ENCODE assay signal across 8 mouse cellular contexts in genomic region chr8:3219921-3220411, GRCm38 (mm10). TPM values are rescaled to one million over a fixed set of nuclear protein-coding genes. Genes with fewer than 3 reads are reported as not detected.
A peak's percentile ranks its signal among the peaks of the same experiment; 100 is the strongest.
DNase-seq lines count a peak whose midpoint lies in the region; ATAC-seq and TF ChIP-seq lines count a peak whose summit lies in the region.

No protein-coding gene starts in this region.

- no peaks in the 10 kb centered on the region for H3K27me3 ChIP-seq in kidney, embryonic 16.5 days (ENCODE audit: insufficient read depth, low read length)
- no peaks in the 10 kb centered on the region for H3K27me3 ChIP-seq in embryonic facial prominence, embryonic 10.5 days (replicated peaks; ENCODE audit: low read depth, poor library complexity, severe bottlenecking)
- H3K27me3 ChIP-seq in hindbrain, embryonic 10.5 days (ENCODE audit: insufficient read depth, poor library complexity, severe bottlenecking), result no peaks in the 10 kb centered on the region
- H3K27me3 ChIP-seq in liver, postnatal 0 days (ENCODE audit: insufficient read depth, low read length), result no peaks in the 10 kb centered on the region

- TF ChIP-seq CTCF in liver, postnatal 0 days (IDR thresholded peaks at IDR 0.05; ENCODE audit: low read depth), result no peak

- H3K36me3 ChIP-seq in kidney, embryonic 16.5 days (ENCODE audit: insufficient read depth, low read length), result no peaks in the 10 kb centered on the region
- H3K36me3 ChIP-seq in embryonic facial prominence, embryonic 10.5 days (replicated peaks), result no peaks in the 10 kb centered on the region
- no peaks in the 10 kb centered on the region for H3K36me3 ChIP-seq in hindbrain, embryonic 10.5 days
- H3K36me3 ChIP-seq in liver, postnatal 0 days (replicated peaks; ENCODE audit: insufficient read depth, low read length), result no peaks in the 10 kb centered on the region

- no peak for TF ChIP-seq EP300 in liver, postnatal 0 days (IDR thresholded peaks at IDR 0.05; ENCODE audit: low read depth)

- H3K27ac ChIP-seq in kidney, embryonic 16.5 days (ENCODE audit: low read length), result peak overlapping the region; percentile 89; the same call in 1 of the 2 replicates
- peak overlapping the region; percentile 92 for H3K27ac ChIP-seq in embryonic facial prominence, embryonic 10.5 days (replicated peaks)
- H3K27ac ChIP-seq in hindbrain, embryonic 10.5 days, result peak overlapping the region; percentile 93; the same call in 1 of the 2 replicates
- H3K27ac ChIP-seq in liver, postnatal 0 days (ENCODE audit: low read depth), result peak overlapping the region; percentile 83

- DNase-seq in kidney, postnatal 36 days, result no peak
- no peak for DNase-seq in embryonic facial prominence, embryonic 10.5 days (ENCODE audit: low spot score)
- DNase-seq in hindbrain, embryonic 10.5 days (ENCODE audit: low spot score), result no peak
- no peak for DNase-seq in liver, postnatal 0 days
- DNase-seq in frontal cortex, postnatal 10 days (ENCODE audit: low spot score in 2 of 2), result no peak
- no peak for DNase-seq in layer of hippocampus, postnatal 36 days
- DNase-seq in ovary, adult 18-20 months (ENCODE audit: low spot score), result no peak

- H3K4me2 ChIP-seq in kidney, embryonic 16.5 days (replicated peaks; ENCODE audit: low read depth, low read length), result peak overlapping the region; percentile 85
- peak overlapping the region; percentile 72 for H3K4me2 ChIP-seq in liver, postnatal 0 days (ENCODE audit: low read depth, low read length)

- no peaks in the 10 kb centered on the region for H3K9me3 ChIP-seq in kidney, embryonic 16.5 days (ENCODE audit: low read length)
- 0 out of 2 replicates have a peak, but pooled peaks cover 2% of the 10 kb centered on the region for H3K9me3 ChIP-seq in embryonic facial prominence, embryonic 10.5 days
- no peaks in the 10 kb centered on the region for H3K9me3 ChIP-seq in hindbrain, embryonic 10.5 days
- no peaks in the 10 kb centered on the region for H3K9me3 ChIP-seq in liver, postnatal 0 days (ENCODE audit: low read length)

- H3K4me1 ChIP-seq in kidney, embryonic 16.5 days (ENCODE audit: insufficient read depth, low read length), result peaks cover 53% of the 10 kb centered on the region
- H3K4me1 ChIP-seq in embryonic facial prominence, embryonic 10.5 days, result peaks cover 36% of the 10 kb centered on the region
- H3K4me1 ChIP-seq in hindbrain, embryonic 10.5 days (replicated peaks), result peaks cover 22% of the 10 kb centered on the region
- peaks cover 58% of the 10 kb centered on the region for H3K4me1 ChIP-seq in liver, postnatal 0 days (ENCODE audit: insufficient read depth)

- no peak overlapping the region for H3K9ac ChIP-seq in kidney, embryonic 16.5 days (replicated peaks; ENCODE audit: low read length)
- no peak overlapping the region for H3K9ac ChIP-seq in liver, postnatal 0 days (replicated peaks)

- WGBS in kidney, embryonic 16.5 days, result 66% methylated on average over 12 of the region's 12 CpGs
- 91% methylated on average over 12 of the region's 12 CpGs for WGBS in embryonic facial prominence, embryonic 10.5 days
- WGBS in hindbrain, embryonic 10.5 days, result 91% methylated on average over 12 of the region's 12 CpGs
- 73% methylated on average over 12 of the region's 12 CpGs for WGBS in liver, postnatal 0 days (ENCODE audit: insufficient replicate concordance)

- no peak for ATAC-seq in kidney, embryonic 16.5 days (ENCODE audit: low FRiP score, low TSS enrichment)
- ATAC-seq in liver, postnatal 0 days, result no peak

- no peak overlapping the region for H3K4me3 ChIP-seq in kidney, embryonic 16.5 days (ENCODE audit: low read length)
- peak overlapping the region; percentile 66; the same call in 1 of the 2 replicates for H3K4me3 ChIP-seq in embryonic facial prominence, embryonic 10.5 days
- H3K4me3 ChIP-seq in hindbrain, embryonic 10.5 days, result no peak overlapping the region
- peak overlapping the region; percentile 39; the same call in 1 of the 2 replicates for H3K4me3 ChIP-seq in liver, postnatal 0 days (ENCODE audit: low read depth, low read length)

RNA-seq across cellular contexts. Expression of gene Insr, which starts 59.5 kb away (rescaled TPM):
- 41.0 and 41.4 TPM in 2 replicates for polyA plus RNA-seq in kidney, embryonic 16.5 days (2015; fragmentation: Nextera tagmentation; extraction: Ambion mirVana)
- polyA plus RNA-seq in embryonic facial prominence, embryonic 10.5 days (2016; fragmentation: Nextera tagmentation; extraction: Ambion mirVana), result 24.3 and 26.1 TPM in 2 replicates
- 28.1 and 30.4 TPM in 2 replicates for polyA plus RNA-seq in hindbrain, embryonic 10.5 days (2016; fragmentation: Nextera tagmentation; extraction: Ambion mirVana)
- 28.9 and 31.3 TPM in 2 replicates for polyA plus RNA-seq in liver, postnatal 0 days (2015; fragmentation: Nextera tagmentation; extraction: Ambion mirVana)
- 10 to 100 TPM; 46.9 to 50.3 TPM for total RNA-seq in layer of hippocampus, postnatal 36 days (2021)

Comparison
In these comparisons a context has a peak if more than half of its experiments do, and no peak if none do; other contexts are left out.
1. H3K4me3 ChIP-seq: peak in embryonic facial prominence, embryonic 10.5 days (single experiment) and liver, postnatal 0 days (single experiment); none in kidney, embryonic 16.5 days (single experiment) and hindbrain, embryonic 10.5 days (single experiment).
2. Peak in every context shown above with its lines, with median percentiles within 50 percentile points of each other: H3K27ac ChIP-seq.